Mouse (Mus musculus): ENCODE data around the gene Myh9.
"Not testable (repeated sequence)": the region's sequence is repeated elsewhere in the genome, so short reads cannot be mapped to it uniquely, and the experiment has no call there.

Myh9 gene

DNA sequence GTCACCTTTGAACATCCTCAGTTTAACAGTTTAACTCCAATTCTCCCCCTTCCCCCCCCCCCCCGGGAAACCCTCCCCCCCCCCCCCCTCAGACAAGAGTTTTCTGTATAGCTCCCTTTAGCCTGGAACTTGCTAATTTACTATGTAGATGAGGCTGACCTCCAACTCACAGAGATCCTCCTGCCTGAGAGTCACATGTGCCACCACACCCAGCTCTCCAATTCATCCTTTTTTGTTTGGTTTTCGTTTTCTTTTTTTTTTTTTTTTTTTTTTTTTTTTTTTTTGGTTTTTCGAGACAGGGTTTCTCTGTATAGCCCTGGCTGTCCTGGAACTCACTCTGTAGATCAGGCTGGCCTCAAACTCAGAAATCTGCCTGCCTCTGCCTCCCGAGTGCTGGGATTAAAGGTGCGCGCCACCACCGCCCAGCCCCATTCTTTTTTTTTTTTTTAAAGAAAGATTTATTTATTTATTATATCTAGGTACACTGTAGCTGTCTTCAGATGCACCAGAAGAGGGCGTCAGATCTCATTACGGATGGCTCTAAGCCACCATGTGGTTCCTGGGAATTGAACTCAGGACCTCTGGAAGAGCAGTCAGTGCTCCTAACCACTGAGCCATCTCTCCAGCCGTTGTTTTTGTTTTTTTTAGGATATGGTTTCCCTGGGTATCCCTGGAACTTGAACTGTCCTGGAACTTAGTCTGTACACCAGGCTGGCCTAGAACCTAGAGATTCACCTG lies 25.4 kb upstream of the Myh9 start:
- not testable (repeated sequence) for DNase-seq (ENCODE audit: low spot score in 2 of 2)

DNA sequence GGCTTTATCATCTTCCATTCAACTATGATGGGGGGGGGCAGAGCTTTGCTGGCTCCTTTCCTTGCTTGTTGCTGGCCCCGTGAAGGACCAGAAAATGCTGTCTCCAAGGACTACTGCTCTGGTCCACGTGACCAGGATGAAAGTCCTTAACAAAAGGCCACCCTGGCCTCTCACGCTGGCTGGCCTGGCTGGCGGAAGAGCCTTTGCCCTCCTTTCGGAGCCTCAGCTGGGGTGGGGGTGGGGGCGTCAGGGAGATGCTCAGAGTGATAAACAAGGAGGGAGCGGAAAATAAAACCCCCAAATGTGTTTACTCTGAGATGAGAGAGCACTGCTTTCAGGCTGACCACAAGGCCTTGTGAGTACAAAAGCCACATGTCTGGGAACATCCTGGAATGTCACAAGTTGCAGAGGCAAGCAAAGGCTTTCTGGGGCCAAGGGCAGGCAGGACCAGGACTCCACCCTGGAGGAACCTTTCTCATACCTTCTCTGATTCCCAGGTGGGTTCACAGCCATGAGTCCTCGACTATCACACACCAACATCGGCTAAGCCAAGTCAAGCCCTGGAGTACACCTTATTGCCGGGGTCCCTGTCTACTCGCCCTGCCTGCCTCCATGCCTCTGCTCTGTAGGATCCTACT lies 24.7 kb upstream of the Myh9 start:
- no peak for DNase-seq (ENCODE audit: low spot score in 2 of 2)

DNA sequence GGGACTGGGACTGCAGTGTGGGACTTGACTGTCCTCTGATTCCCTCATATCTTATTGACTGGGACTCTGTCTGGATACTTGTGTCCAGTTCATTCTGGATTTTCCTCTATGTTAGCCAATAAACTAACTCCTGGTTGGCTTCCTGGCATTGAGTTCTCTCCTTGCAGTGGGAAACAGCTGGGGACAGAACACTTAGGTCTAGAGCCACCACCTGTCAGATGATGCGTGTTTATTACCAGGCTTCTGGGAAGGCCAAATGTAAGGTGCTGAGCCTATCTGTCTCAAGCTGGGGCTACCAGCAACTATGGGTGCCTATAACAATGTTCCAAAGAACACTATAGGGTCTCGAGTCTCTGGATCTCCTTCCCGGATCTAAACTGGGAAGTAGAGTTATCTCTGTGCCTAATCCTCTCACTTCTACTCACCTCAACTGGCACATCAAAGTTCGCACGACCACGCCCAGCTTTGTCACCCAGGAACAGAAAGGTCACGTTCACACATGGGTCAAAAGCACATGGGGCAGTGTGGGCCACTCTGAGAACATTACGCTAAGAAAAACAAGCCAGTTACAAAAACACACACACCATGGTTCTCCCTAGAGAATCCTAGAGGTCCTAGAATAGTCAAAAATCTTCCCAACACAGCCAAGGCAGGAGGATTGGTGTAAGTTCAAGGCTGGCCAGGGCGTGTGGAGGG lies 22.2 kb upstream of the Myh9 start:
- no peak for DNase-seq (ENCODE audit: low spot score in 2 of 2)

DNA sequence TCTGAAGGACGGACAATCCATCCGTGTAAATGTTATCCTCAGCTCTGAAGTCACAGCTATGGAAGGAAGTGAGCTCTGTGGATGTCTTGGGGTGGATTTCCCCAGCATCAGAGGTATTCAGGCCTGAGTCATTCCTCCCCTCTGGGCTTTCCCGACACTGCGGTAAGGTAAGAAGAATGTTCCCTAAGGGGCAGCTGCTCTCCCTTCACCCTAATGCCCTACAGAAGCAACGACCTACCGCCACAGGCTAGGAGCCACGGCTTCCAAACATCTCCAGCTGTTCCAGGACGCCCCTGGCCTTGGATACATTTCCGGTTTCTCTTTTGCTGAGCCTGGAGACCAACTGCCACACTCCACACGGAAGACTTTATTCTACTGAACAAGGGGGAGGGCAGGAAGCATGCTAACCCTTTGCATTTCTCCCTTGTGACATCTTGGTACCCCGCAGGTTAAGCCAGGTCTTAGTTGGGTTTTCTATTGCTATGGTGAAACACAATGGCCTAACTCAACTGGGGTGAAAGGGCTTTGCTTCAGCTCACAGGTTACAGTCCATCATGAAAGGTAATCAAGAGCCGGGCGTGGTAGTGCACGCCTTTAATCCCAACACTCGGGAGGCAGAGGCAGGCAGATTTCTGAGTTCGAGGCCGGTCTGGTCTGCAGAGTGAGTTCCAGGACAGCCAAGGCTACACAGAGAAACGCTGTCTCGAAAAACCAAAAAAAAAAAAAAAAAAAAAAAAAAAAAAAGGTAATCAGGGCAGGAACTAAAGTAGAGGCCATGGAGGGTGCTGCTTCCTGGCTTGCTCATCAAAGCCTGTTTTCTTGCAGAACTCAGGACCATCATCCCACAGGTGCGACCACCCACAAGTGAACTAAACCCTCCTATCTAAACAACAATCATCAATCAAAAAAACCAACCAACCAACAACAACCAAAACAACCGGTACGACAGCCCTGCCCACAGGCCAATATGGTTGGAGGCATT lies 21.3 kb upstream of the Myh9 start:
- DNase-seq (ENCODE audit: low spot score in 2 of 2), result no peak

DNA sequence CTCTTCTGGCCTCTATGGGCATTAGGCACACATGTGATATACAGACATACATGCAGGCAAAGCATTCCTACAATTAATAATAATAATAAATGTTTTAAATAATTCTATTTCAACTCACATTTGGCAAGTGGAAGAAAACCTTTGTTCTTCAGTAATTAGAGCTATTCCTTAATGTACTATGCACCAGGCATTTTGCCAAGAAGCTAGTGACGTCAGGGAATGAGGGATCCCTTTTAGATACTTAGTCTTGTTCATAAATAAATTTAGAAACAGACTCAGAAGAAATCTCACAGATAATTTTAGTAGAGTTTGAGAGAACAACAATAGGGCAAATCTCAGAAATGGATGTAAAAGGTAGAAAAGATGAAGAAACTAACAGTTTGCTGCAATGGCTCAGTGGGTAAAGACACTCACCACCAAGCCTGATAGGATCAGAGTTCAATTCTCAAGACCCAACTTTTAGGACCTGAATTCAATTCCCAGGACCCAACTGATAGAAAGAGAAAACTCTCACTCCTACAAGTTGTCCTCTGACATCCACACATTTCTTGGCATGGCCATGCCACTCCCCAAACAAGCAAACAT lies 18.2 kb upstream of the Myh9 start:
- no peak for DNase-seq (ENCODE audit: low spot score in 2 of 2)

DNA sequence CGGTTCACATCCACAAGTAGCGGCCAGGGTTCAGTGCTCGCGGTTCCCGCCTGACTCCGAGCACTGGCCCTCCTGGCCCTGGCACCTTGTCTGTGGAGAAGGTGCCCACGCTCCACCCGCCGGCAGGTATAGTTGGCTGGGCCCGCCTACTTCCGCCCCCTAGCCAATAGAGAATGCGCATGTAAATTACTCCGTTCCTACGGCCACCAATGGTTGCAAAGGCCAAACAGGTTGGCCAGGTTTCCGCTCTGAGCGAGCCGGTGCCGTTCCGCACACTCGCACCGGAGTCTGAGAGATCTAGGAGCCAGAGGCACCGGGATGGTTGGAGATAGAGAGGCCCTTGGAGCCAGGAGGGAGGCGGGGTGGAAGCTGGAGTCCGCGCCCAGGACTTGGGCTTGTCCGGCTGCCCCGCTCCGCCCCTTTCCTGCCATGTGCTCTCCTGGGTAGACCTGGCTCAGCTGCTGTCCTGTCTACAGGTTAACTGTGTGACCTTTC lies 15.7 kb upstream of the Myh9 start:
- DNase-seq (ENCODE audit: low spot score in 2 of 2), result peak; percentile 57 to 62

DNA sequence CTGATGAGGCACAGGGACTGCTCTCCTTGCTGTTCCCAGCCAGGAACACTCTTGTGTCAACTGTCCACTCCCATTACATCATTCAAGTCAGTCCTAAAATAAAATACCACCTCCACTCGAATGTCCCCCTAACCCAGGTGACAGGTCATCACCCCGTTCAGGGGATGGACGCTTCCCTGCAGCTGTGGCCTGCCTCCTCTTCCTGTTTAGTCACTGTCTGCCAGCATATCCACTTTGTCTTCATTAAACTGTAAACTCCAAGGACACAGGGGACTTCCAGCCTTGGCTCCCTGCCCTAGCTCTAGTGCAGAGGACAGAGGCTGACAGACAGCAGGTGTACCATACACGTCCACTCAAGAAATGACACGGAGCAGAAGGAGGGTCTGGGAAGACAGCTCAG lies 14.6 kb upstream of the Myh9 start:
- peak in 1 of 2 experiments; percentile 27 for DNase-seq (ENCODE audit: low spot score in 2 of 2)

DNA sequence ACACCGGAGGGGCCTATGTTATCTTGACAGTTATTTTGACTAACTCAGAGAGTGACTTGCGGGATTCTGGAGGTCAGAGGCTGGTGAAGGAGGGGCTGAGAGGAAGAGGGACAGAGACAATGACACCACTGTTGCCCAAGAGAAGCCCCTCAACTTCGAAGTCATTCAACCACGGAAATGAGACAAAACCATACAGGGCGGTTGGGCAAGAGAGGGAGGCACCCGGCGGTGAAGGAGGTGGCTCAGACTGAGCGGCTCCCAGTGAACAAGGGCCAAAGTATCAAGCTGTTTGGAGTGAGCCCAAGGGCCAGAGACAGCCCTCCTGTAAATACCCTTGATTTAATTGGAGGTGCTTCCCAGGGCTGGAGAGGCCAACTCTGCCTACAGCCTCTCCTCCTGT lies 13.3 kb upstream of the Myh9 start:
- peak in 1 of 2 experiments; percentile 44 for DNase-seq (ENCODE audit: low spot score in 2 of 2)

DNA sequence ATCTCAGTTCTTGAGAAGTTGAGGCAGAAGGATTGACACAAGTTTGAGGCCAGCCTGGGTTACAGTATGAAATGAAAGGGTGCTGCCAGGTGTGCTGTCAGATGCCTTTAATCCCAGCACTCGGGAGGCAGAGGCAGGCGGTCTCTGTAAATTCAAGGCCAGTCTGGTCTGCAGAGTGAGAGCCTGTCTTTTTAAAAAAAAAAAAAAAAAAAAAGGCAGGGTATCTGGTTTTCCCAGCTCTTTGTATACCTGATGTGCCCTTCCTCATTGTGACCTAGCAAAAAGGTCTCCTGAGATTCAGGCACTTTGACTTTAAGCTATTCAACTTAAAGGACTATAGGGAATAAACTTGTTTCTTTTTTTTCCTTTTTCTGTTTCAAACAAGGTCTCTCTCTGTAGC lies 10.0 kb upstream of the Myh9 start:
- no peak for DNase-seq (ENCODE audit: low spot score in 2 of 2)

DNA sequence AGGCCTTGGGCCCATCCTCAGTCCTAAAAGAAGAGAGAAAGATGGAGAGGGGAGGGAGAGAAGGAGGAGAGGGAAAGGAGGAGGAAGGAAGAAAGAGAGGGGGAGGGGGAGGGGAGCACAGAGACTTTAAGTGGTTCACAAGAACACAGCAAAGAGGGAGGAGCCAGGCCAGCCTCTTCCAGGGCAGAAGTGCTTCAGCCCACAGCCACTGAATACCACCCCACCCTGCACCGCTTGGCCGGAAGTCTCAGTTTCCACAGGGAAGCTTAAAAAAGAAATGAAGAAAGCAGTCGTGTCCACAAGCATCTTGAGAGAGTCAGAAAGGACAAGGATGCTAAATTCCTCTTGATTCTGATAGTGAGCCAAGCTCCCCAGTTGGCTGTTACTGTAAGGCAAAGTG lies 9.2 kb upstream of the Myh9 start:
- peak; percentile 81 to 83 for DNase-seq (ENCODE audit: low spot score in 2 of 2)

DNA sequence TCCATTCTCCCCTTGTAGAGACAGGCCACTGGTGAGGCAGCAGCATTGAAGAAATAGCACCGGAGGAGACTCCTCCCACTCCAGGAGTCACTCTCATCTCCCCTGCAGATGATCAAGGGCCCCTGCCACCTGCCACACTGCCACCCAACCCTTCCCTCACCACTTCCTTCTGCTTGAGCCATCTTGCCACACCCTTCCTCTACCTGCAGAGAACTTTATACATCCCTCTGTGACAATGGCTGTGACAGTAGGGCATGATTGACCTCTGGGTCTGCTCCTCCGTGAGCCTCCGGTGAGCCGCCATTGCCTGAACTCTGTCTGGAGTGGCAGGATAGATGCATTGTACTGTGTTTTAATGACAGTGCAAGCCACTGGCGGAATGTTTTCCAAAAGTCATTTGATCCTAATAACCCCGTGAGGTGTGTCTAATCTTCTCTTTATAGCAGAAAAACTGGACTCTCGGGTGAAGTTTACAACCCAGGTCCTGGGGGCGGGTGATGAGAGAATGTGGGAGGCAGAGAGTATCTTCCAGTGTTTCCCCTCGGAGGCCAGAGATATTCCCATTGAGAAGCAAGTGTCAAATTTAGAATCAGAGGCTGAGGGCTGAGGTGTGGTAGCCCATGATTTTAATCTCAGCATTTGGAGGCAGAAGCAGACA lies 7.7 kb upstream of the Myh9 start:
- DNase-seq (ENCODE audit: low spot score in 2 of 2), result peak; percentile 88 to 90

DNA sequence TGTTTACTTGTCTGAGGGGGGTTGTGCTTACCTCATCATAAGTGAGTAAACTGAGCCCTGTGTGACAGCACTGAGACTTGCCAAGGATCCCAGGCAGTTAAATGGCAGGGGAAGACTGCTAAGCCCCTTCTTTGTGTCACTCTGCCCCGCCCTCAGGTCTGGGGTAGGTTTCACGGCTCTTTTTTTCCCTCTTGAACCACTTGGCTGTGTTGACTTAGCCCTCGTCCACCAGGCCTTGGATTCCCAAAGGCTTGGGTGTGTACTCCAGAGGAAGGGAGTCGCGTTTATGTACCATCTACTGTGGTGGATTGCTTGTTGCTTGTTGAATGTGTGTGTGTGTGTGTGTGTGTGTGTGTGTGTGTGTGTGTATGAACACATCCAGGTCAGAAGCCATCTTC lies 7.1 kb upstream of the Myh9 start:
- no peak for DNase-seq (ENCODE audit: low spot score in 2 of 2)

DNA sequence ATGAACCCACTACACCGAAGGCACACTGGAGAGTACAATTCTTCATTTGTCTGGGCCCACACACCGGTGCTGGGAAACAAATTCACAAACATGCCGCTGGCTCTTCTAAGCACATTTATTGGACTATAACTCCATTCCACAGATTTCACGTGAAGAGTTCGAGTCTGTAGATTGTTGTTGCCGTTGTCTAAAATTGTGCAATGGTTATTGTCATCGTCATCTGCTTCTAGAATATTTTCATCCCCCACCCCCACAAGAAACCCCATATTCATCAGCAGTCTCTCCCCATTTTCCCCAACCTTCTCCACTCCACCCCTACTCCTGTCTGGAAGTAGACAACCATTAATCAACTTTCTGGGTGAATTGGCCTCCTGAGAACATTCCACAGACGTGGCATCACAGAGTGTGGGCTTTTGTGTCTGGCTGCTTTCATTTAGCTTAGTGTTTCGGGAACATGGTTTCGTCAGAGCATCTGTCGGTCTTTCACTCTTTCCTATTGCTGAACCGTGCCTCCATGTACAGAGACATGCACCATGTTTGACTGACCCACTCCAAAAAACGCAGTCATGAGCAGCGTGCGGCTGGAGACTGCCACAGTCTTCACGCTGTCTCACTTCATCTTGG lies 6.6 kb upstream of the Myh9 start:
- DNase-seq (ENCODE audit: low spot score in 2 of 2), result no peak

DNA sequence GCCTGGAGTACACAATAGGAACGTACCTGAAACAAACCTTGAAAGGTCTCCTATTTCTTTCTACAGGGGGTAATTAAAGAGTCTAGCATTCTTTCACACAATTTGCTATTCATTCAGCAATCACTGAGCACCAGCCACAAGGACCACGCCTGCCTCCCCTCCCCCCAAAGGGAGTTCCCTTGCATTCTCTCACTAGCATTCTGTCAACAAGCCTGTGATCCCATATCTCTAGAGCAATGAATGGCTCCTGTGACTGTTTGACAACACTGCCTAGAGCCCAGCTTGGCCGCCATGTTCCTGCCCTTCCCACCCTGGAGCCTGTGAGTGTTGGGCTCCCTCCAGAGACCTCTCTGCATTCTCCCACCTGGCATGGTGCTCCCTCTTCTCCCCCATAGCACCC lies 5.9 kb upstream of the Myh9 start:
- no peak for DNase-seq (ENCODE audit: low spot score in 2 of 2)

DNA sequence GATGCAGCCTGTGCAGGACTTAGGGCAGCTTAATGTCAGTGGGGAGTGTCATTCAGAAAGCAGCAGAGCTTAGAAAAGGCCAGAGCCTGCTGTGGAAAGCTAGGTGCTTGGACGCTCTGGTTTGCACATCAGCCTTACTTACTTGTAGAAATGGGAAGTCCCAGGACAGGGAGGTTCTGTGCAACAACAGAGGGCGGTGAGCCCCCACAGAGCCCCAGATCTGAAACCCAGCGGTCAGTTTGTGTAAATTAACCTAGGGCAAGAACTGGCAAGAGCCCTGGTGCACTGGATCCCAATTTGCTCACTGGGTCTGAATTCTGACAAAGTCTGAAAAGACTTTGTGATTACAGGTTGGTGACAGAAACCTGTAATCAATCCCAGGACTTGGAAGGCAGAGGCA lies 5.1 kb upstream of the Myh9 start:
- DNase-seq (ENCODE audit: low spot score in 2 of 2), result no peak

DNA sequence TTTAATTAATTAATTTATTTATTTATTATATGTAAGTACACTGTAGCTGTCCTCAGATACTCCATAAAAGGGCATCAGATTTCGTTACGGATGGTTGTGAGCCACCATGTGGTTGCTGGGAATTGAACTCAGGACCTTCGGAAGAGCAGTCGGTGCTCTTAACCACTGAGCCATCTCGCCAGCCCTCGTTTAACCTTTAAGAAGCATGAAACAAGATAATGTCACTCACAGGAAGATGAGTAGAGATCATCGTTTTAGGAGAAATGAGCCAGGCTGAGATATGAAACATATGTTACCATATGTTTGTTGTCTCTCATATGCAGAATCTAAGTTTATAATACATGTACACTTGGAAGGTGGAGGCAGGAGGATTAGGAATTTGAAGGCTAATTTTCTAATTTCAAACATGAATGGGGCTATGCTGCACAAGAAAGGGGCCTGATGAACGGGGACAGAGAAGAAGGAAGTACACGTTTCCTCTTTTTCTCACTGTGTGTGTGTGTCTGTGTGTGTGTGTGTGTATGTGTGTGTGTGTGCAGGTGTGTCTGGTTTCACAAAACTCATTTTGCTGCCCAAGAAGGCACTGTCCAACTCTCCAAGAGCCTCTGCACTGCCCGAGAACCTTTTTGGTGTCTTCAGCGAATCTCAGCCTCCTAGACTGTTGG lies 4.1 kb upstream of the Myh9 start:
- DNase-seq (ENCODE audit: low spot score in 2 of 2), result peak; percentile 69 to 79

DNA sequence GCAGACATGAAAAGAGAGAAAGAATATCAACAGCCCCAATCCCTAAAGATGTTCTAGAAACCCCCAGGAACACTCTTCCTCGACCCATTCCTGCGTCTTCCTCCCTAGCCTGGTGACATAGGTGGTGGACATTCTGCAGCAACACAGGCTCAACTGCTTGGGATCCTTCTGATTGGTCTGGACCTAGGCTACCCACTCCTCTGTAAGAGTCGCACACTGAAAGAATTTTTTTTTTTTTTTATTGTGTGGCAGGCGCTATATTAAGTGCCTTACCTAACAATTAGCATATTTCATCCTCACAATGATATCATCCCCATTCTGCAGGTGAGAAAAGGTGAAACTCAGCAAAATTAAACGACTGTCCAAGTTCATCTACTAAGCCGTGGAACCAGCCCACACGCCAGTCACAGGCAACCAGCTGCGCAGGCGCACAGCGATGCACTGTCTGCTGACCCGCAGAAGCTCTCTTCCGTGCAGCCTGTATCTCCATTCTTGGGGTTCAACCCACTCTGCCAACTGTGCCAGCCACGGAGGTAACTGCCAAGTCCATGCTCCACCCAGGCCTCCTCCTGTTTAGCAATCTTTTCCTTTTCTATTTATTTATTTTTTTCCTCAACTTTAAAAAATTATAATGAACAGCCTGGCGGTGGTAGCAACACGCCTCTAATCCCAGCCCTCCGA lies 3.1 kb upstream of the Myh9 start:
- DNase-seq (ENCODE audit: low spot score in 2 of 2), result no peak

DNA sequence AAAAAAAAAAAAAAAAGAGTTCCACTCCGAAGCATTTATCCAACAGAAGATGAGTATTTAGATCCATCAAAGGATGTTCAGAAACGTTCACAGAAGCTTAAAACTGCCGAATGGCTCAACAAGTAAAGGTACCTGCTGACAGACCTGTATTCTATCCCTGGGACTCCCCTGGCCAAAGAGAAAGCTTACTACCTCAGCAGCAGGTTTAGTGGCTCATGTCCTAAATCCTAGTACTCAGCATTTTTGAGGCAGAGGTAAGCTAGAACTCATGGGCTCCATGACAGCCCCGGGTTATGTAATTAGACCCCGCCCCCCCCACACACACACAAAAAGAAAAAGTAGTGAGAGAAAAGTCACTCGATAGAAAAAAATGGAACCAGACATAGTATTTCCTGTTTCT lies 2.1 kb upstream of the Myh9 start:
- DNase-seq (ENCODE audit: low spot score in 2 of 2), result no peak

DNA sequence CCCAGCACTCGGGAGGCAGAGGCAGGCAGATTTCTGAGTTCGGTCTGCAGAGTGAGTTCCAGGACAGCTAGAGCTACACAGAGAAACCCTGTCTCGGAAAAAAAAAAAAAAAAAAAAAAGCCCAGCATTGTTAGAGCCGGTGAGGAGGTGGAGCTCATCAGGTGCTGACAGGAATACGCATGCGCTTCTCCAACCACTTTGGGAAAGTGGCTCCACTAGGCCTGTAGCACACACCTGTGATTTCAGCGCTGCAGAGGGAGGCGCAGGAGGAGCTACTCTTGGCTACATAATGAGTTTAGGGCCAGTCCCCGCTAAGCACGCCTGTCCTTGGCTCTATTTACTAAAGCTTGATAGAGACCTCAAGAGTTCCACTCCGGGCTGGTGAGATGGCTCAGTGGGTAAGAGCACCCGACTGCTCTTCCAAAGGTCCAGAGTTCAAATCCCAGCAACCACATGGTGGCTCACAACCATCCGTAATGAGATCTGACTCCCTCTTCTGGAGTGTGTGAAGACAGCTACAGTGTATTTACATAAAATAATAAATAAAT lies 1.6 kb upstream of the Myh9 start:
- not testable (repeated sequence) for DNase-seq (ENCODE audit: low spot score in 2 of 2)

All from spleen, postnatal 36 days (tissue).